Comparison of ENCODE assay signal across 18 mouse cellular contexts in the genomic region with DNA sequence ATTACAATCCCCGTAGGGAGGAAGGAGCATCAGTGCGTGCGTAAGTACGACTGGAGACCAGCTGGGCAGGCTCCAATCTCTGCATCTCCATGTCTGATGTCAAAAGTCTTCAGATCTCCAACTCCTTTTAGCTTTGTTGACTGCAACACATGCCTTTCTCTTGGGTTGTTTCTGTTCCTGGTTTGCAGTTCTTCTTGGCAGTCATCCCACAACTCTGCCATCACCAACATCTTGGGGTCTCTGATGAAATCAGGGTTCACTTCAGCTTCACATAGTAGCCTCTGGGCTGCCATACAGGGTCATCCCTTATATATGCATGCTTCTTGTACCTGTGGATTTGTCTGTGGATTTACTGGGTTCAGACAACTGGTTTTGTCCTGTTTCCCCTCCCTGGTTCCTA. TPM values are rescaled to one million over a fixed set of nuclear protein-coding genes. Genes with fewer than 3 reads are reported as not detected.
DNase-seq lines count a peak whose midpoint lies in the region; ATAC-seq and TF ChIP-seq lines count a peak whose summit lies in the region.
"Had no signal": no experiment of that assay in that cellular context is flagged by ENCODE, and none has a peak within 500 bp of the region (broad histone marks: within the 10 kb centered on the region; RNA-seq: fewer than 3 reads in every experiment).

No protein-coding gene starts in this region.

- H3K36me3 ChIP-seq in lung, postnatal 0 days (ENCODE audit: insufficient read depth, low read length) = no peaks in the 10 kb centered on the region

- no peak overlapping the region for H3K4me2 ChIP-seq in lung, postnatal 0 days (replicated peaks; ENCODE audit: low read depth, low read length)
- H3K4me2 ChIP-seq: embryonic facial prominence, embryonic 12.5 days; forebrain, embryonic 15.5 days; hindbrain, embryonic 13.5 days had no signal

- peak; percentile 33 for DNase-seq in lung, postnatal 0 days (ENCODE audit: low spot score)
- no peak for DNase-seq in lung, postnatal 4 days
- DNase-seq in left cerebral cortex, adult 18-20 months (ENCODE audit: low spot score in 2 of 2) = no peak
- DNase-seq in retina, embryonic 14.5 days (ENCODE audit: low spot score) = no peak
- DNase-seq: adrenal gland, postnatal 14 days; cerebellum, adult 8-10 months; cerebellum, postnatal 14 days; gastrocnemius, postnatal 36 days; heart, postnatal 10 days; heart, postnatal 4 days had no signal

- no peak overlapping the region for H3K4me3 ChIP-seq in lung, postnatal 0 days (ENCODE audit: low read depth, low read length)
- H3K4me3 ChIP-seq: embryonic facial prominence, embryonic 12.5 days; forebrain, embryonic 15.5 days; heart, embryonic 10.5 days; hindbrain, embryonic 13.5 days had no signal

- WGBS in lung, postnatal 0 days = 78% methylated on average over 4 of the region's 4 CpGs

- TF ChIP-seq CTCF in lung, postnatal 0 days (IDR thresholded peaks at IDR 0.05) = no peak

- H3K4me1 ChIP-seq in lung, postnatal 0 days (ENCODE audit: insufficient read depth, low read depth, low read length) = peaks cover 3% of the 10 kb centered on the region; the same call in 1 of the 2 replicates

- no peaks in the 10 kb centered on the region for H3K9me3 ChIP-seq in lung, postnatal 0 days (ENCODE audit: low read length)
- H3K9me3 ChIP-seq: forebrain, embryonic 15.5 days; heart, embryonic 10.5 days; hindbrain, embryonic 13.5 days had no signal

- no peak for ATAC-seq in lung, postnatal 0 days
- 0 out of 2 replicates have a peak, but pooled peaks have one; percentile 23 for ATAC-seq in common myeloid progenitor, adult 5-6 weeks (replicated peaks; ENCODE audit: low read depth, poor library complexity, severe bottlenecking)
- ATAC-seq in megakaryocyte progenitor cell, adult 5-6 weeks (replicated peaks; ENCODE audit: poor library complexity) = peak; percentile 41; the same call in 1 of the 2 replicates
- ATAC-seq in CD4-positive, CD25-positive, alpha-beta regulatory T cell, adult 4 months = no peak
- ATAC-seq: forebrain, embryonic 15.5 days; hindbrain, postnatal 0 days had no signal

- H3K9ac ChIP-seq in lung, postnatal 0 days (replicated peaks; ENCODE audit: low read depth) = no peak overlapping the region
- H3K9ac ChIP-seq: embryonic facial prominence, embryonic 12.5 days; forebrain, embryonic 15.5 days; hindbrain, embryonic 13.5 days had no signal

- H3K27ac ChIP-seq in lung, postnatal 0 days (ENCODE audit: low read length) = no peak overlapping the region
- H3K27ac ChIP-seq: embryonic facial prominence, embryonic 12.5 days; forebrain, embryonic 15.5 days; heart, embryonic 10.5 days; hindbrain, embryonic 13.5 days; hindbrain, postnatal 0 days had no signal

- no peak for TF ChIP-seq EP300 in lung, postnatal 0 days (IDR thresholded peaks at IDR 0.05)

- H3K27me3 ChIP-seq in lung, postnatal 0 days (replicated peaks; ENCODE audit: insufficient read depth, low read length) = no peaks in the 10 kb centered on the region
- H3K27me3 ChIP-seq: embryonic facial prominence, embryonic 12.5 days; forebrain, embryonic 15.5 days; hindbrain, embryonic 13.5 days had no signal

RNA-seq across cellular contexts. Expression of gene Map4k4, which starts 15.4 kb away (rescaled TPM):
- 21.2 and 21.5 TPM in 2 replicates for polyA plus RNA-seq in lung, postnatal 0 days (2015; fragmentation: Nextera tagmentation; extraction: Ambion mirVana)
- total RNA-seq in common myeloid progenitor, adult 5-6 weeks (2017) = 118 and 130 TPM in 2 replicates
- total RNA-seq in megakaryocyte progenitor cell, adult 5-6 weeks (2015) = 13.3 and 19.2 TPM in 2 replicates
- 42.5 and 66.7 TPM in 2 replicates for total RNA-seq in megakaryocyte progenitor cell, adult 5-6 weeks (2017)
- polyA plus RNA-seq in CD4-positive, CD25-positive, alpha-beta regulatory T cell, adult 4 months (2017; shearing (Covaris generic)) = 10 to 100 TPM; 29.5 to 30.3 TPM
- 10 to 100 TPM; 87.1 to 95.0 TPM for total RNA-seq in left cerebral cortex, adult 18-20 months (2021)

Comparison
In these comparisons a context has a peak if more than half of its experiments do, and no peak if none do; other contexts are left out.
1. ATAC-seq: peak in common myeloid progenitor, adult 5-6 weeks (single experiment) and megakaryocyte progenitor cell, adult 5-6 weeks (single experiment); none in lung, postnatal 0 days (single experiment) and CD4-positive, CD25-positive, alpha-beta regulatory T cell, adult 4 months (single experiment).